Mouse (Mus musculus): ENCODE results near the gene Cul9.

DNA sequence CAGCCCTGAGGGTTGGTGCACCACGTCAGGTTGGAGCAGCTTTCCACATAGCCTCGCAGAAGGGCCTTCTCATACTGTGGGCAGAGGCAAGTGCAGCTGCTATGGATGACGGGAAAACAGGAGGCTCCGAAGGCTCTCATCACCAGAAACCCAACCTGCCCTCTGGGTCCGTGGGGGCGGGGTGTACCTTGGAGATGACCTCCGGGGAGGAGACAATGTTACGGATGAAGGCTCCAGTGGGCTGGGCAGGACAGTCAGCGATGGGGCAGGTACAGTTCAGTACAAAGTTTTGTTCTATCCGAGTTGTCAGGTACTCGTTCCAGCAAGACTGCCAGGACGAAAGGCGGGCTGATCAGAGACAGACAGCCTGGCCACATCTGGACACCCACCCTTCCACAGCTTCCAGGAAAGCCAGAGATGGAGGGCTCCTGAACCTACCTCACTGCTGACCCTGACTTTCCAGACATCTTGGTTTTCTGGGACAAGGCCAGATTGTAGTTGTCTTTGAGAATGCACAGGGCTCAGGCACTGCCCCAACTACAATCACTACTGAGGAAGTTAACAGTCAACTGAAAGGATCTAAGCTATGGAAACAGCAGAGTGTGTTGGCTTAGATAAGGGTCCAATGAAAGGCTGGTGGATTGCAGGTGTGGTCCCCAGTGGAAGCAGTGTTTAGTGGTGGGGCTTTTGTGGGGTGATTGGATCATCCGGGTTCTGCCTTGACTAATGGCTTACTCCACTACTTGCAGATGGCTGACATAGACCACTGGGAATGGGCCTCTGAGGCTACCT is 42.1 kb downstream of the Cul9 start:
- TF ChIP-seq GATA1 (IDR thresholded peaks at IDR 0.05; ENCODE audit: borderline replicate concordance, low read length) (no peak), FLI1 (IDR thresholded peaks at IDR 0.05; ENCODE audit: low read length) (no peak)
